Mouse (Mus musculus): Measurements from ENCODE around the gene Ptpro. TPM values are rescaled to one million over a fixed set of nuclear protein-coding genes. Genes with fewer than 3 reads are reported as not detected.
"Not testable (repeated sequence)": the region's sequence is repeated elsewhere in the genome, so short reads cannot be mapped to it uniquely, and the experiment has no call there.

The Ptpro gene
- total RNA-seq, 2 experiments from 2014 or later: 0.64 to 0.92 TPM

- no peak for DNase-seq
Observed at GRCm38 (mm10) chr6:137456064-137456463, 203.9 kb downstream of the Ptpro start.

- peak; percentile 28 for DNase-seq
Observed at GRCm38 (mm10) chr6:137457210-137457609, 205.1 kb downstream of the Ptpro start.

DNA sequence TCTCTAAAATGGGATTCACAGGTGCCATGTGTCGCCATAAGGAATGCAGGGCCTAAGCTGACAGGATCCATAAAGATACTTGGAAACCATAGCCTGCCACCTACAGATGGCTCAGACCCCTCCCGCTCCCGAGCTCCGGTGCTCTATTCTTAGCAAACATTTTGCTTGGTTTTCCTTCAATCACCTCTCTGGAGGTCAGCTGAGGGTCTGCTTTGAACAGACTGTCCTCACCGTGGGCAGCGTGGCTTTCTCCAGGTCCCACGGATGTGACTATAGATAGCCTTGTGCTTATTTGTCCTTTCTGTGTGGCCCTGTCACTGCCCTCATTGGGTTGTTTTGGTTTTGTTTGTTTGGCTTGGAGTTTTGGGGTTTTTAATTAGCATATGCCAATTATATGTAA, 206.0 kb downstream of the Ptpro start:
- no peak for DNase-seq

DNA sequence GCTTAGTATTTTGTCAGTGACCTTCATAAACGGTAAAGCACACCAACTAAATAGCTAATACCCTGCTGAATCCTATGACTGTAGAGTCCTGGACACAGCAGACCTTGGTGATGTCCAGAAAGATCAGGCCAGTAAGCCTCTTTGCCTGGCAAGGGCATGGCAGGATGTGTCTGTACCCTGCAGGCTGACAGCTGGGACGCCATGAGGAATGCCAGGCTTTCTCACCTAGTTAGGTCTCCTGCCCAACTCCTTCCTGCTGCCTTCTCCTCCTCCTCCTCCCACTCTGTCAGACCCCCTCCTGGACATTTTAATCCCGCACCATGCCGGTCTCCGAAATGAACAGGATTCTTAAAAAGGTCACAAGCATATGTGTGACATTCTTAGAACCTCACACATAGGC, 211.7 kb downstream of the Ptpro start:
- no peak for DNase-seq

DNA sequence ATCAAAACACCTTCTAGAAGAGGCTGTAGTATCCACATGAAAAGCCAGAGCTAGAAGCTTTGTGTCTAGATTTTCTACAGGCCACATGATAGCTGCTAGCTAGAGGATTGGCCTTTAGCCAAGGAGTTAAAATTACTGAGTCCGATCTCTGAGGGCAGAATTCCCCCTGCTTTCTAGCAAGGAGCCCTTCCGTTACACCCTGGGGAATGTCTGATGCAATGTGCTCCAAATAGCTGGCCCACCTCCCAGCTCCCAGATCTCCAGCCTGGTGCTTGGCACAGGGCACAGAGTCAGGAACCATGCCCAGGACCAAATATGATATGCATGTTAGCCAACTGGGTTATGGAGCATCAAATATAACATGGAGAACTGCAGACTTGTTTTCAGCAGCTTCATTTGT, 213.1 kb downstream of the Ptpro start:
- DNase-seq: peak; percentile 80

DNA sequence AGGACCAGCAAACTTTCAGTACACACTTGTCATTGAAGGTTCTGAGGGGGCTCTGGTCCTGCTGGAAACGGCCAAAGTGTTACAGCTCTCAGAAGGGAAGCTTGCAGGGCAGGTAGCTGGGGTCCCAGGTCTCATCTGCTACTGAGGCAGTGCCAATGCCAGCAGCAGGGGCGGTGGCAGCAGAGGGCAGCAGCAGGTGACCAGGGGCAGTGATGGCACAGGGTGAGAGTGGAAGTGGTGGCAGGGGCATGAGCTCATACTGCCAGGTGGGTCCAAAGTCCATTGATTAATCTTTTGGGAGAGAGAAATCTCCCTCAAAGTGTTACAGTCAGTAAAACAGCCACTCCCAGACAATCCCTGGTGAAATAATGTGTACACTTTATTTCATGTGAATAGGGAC, 214.1 kb downstream of the Ptpro start:
- DNase-seq: no peak

DNA sequence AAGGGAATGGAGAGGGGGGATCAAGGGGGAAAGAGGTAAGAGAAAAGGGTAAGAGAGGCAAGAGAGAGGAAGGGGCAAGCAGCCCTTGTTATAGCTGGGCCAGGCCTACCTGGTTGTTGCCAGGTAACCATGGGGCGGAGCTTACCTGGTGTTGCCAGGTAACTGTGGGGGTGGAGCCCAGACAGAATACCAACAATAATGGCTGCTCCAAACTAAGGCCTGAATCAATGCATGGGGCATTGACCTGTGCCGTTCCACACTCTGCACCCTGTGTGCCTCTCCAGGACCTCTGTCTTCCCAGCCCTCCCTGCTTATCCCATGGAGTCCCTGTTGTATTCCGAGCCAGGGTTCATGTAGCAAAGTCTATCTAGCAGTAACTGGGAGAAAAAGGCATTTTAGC, 215.6 kb downstream of the Ptpro start:
- DNase-seq: no peak

DNA sequence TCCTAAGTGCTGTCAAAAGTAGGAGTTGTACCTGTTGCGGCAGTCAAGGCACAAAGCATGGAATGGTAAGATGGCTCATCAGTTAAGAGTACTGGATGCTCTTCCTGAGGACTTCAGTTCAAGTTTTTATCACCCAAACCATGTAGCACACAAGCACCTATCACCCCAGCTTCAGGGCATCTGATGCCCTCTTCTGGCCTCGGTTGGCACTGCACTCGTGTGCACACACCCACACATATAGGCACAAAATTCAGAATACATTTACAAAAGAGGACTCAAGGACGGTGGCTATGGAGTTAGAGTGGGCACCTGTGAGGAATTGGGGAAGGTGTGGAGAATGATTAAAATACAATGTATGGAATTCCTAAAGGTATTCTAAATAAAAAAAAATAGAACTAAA, 217.4 kb downstream of the Ptpro start:
- DNase-seq: no peak

GRCm38 (mm10) chr6:137470901-137471598, 218.9 kb downstream of the Ptpro start:
- peak; percentile 59 for DNase-seq

GRCm38 (mm10) chr6:137472129-137472528, 220.0 kb downstream of the Ptpro start:
- no peak for DNase-seq

- no peak for DNase-seq
Observed at GRCm38 (mm10) chr6:137473433-137473832, 221.3 kb downstream of the Ptpro start.

- not testable (repeated sequence) for DNase-seq
Observed at GRCm38 (mm10) chr6:137475695-137476094, 223.6 kb downstream of the Ptpro start.

GRCm38 (mm10) chr6:137482891-137483290, 230.8 kb downstream of the Ptpro start:
- DNase-seq: no peak

GRCm38 (mm10) chr6:137487443-137487842, 235.3 kb downstream of the Ptpro start:
- DNase-seq: peak; percentile 54

- DNase-seq: no peak
Observed at GRCm38 (mm10) chr6:137490115-137490514, 238.0 kb downstream of the Ptpro start.

DNA sequence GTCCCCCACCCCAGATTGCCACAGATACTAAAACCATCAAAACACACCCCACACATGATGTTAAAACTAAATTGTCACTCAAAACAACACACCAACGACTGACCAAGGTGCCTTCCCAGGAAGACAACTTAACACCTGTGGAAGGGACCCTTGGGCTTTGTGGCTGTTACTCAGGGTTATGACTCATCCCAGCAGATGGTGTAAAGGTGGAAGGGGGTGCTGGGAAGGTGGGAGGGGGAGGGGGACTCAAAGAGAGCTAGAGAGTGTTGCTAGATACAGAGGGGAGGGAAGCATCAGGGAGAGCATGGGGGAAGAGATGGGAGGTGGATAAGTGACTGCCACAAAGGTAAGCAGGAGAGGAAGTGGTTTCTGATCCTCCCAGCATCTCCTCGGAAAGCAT, 239.5 kb downstream of the Ptpro start:
- DNase-seq: no peak

- DNase-seq: no peak
Observed at GRCm38 (mm10) chr6:137492582-137492981, 240.5 kb downstream of the Ptpro start.

DNA sequence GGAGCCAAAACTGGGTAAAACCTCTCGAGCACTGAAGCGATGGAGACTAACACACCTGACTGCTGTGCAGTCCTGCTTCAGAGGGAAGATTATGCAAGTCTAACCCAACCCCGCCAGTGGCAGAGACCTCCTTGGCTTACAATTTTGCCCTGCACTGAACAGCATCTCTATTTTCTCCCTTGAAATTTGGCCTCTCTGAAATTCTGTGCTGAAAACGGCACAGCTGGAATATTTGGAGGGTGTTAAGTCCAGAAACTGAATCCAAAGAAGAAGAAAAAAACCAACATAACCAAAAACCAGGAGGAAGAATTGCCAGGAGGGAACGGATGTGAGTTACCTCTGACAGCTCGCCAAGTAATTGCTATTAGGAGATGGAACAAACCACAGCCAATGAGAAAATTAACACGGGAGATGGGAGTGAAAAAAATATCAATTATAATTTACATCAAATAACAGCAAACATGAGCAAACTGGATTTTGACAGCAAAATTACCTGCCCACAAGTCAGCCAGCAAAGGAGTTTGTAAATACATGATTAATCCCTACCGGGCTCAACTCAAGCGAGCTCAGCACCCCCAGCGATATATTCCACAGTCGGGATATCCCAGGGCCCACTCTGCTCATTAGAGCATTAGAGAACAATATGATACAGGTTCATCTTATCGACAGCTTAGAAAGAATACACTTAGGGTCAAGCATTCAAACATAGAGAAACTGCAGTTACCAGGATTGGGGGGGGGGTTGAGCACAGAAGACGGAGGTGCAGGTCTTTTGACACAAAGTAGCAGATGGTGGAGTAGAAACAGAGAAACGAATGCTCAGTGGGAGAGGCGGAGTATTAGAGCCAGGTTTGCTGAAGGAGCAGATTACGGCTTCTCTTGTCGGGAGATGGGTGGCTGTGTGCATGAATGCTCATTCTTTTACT, 241.4 kb downstream of the Ptpro start:
- DNase-seq: peak; percentile 21

- DNase-seq: no peak
Observed at GRCm38 (mm10) chr6:137494136-137494475, 242.0 kb downstream of the Ptpro start.

DNA sequence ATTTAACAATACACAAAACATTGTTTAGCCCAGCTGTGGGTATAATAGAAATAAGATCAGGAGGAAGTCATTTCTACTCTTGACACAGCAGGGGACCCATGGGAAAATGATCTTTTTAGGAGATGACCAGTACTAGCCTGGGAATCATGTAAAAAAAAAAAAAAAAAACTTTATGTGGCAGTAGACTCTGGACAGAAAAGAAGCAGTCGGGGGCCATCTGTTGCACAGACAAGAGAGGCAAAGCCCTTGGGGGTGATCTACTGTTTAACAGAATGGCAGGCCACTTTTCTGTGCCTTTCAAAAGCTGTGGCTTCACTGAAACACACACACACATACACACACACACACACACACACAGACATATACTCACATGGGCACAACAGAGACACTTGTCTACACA, 242.7 kb downstream of the Ptpro start:
- DNase-seq: no peak

DNA sequence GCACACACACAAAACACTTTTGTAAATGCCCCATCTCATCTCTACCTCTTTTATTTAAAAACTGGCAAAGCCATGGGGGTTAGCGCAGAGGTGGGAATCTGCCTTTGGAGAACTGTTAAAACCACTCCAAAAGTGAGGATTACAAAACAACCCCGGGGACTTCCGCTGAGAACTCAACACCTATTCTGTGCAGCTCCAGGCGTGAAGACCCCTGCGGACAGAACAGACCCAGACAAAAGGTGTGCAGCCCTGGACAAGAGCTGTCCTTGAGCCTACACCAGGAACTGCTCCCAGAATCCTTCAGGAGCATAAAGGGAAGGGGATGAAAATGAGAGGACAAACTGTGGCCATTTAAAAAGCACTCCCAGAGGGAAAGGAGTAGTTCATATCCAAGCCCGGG, 243.1 kb downstream of the Ptpro start:
- no peak for DNase-seq

DNA sequence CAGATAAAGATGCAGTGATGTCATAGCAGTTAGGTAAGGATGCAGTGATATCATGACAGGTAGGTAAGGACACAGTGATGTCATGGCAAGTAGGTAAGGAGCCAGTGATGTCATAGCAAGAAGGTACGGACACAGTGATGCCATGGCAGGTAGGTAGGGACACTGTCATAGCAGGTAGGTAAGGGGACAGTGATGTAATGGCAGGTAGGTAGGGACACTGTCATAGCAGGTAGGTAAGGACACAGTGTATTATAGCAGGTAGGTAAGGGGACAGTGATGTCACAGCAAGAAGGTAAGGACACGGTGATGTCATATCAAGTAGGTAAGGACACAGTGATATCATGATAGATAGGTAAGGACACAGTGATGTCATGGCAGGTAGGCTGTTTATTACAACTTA, 244.4 kb downstream of the Ptpro start:
- DNase-seq: no peak

GRCm38 (mm10) chr6:137497208-137497835, 245.2 kb downstream of the Ptpro start:
- no peak for DNase-seq

Data from gastrocnemius, postnatal 25 days (tissue).